Mouse (Mus musculus): ENCODE measurements around the gene Gm10318. TPM values are rescaled to one million over a fixed set of nuclear protein-coding genes. Genes with fewer than 3 reads are reported as not detected.

The Gm10318 gene
- total RNA-seq, 1 experiment, result not detected

DNA sequence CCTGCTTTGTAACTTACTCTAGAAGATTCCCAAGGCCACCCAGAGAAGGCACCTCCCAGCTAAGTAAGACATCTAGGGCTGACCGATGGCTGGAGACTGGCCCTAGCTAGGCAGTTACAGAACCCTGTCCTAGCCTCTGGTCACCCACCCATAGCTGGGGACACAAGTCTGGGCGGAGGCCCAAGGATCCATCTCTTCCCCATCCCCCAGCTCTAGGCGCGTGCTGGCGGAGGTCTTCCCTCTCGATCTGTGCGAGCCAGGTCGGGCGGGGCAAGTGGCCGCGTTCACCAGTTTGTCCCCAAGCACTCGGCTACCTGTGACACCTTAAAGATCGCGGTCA, 49.2 kb downstream of the Gm10318 start:
- peaks cover 9% of the 10 kb centered on the region; the same call in 1 of the 2 replicates for H3K36me3 ChIP-seq (ENCODE audit: control insufficient read depth, insufficient read depth, low read length, poor library complexity, severe bottlenecking)
- H3K4me3 ChIP-seq (ENCODE audit: insufficient read depth in 1 of 2, low read depth in 1 of 2, low read length in 2 of 2, poor library complexity in 1 of 2, severe bottlenecking in 1 of 2), result peak overlapping the region; percentile 85 to 95
- TF ChIP-seq HCFC1 (IDR thresholded peaks at IDR 0.05; ENCODE audit: borderline replicate concordance, insufficient read depth, low read length) (no peak), CHD2 (IDR thresholded peaks at IDR 0.05; ENCODE audit: low read depth, low read length) (no peak), ZC3H11A (IDR thresholded peaks at IDR 0.05; ENCODE audit: borderline replicate concordance, low read depth, low read length) (no peak), MAFK (IDR thresholded peaks at IDR 0.05; ENCODE audit: insufficient read depth, low read depth, low read length) (no peak), ZNF384 (IDR thresholded peaks at IDR 0.05; ENCODE audit: low read depth, low read length) (no peak)
- in situ Hi-C loops (cut with MboI; ENCODE audit: low sequenced_read_pairs in 2 of 2, unreplicated experiment in 2 of 2), result no loop called here
- H3K27ac ChIP-seq (ENCODE audit: insufficient read depth, low read depth, low read length, poor library complexity, severe bottlenecking), result no peak overlapping the region
- no peaks in the 10 kb centered on the region for H3K9me3 ChIP-seq (ENCODE audit: control insufficient read depth, insufficient read depth, low read depth, low read length)
- peaks cover 0 to 3% of the 10 kb centered on the region in 2 experiments; a peak in 2 of 4 replicates for H3K4me1 ChIP-seq (ENCODE audit: control insufficient read depth in 2 of 2, insufficient read depth in 2 of 2, low read length in 2 of 2, poor library complexity in 1 of 2)
- no peak for DNase-seq (ENCODE audit: low read depth, low spot score)
- H3K9ac ChIP-seq (ENCODE audit: insufficient read depth, low read depth, low read length, poor library complexity, severe bottlenecking), result peak overlapping the region; percentile 91

DNA sequence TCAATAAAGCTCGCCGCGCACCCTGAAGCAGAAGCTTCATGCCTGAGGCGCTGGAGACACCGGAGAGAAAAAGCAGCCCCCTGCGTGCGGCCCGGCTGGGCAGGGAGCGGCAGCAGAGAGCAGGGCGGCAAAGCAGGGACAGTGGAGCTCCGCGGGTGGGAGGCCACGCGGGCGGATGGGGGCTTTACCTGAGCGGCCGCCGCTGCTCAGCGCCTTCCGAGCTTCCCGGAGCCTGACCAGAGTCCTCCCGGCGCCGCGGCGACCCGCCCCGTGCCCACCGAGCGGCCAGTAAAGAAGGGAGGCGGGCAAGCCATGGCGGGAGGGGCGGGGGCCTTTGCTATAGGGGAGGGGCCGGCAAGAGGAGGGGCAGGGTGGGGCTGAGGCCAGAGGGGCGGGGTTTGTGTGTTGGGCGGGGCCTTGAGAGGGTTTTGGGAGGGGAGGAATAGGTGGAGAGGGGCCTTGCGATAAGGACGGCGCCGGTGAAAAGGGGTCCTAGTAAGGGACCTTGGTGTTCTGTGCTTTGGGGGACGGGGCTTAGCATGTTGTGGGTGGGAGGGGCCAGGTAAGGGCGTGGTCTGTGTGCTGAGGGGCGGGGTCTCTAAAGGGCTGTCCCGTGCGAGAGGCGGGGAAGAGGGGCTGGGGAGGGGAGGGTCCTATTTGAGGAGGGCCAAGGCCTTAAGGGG, 49.7 kb downstream of the Gm10318 start, which contains the start of gene Lrrc3:
Gene Lrrc3, minus strand, starts transcription at position 326 of the 683 bp plus-strand sequence.
- Histone ChIP-seq H3K4me3 (ENCODE audit: insufficient read depth in 1 of 2, low read depth in 1 of 2, low read length in 2 of 2, poor library complexity in 1 of 2, severe bottlenecking in 1 of 2) (peak within 1 kb of the TSS; percentile 85 to 95), H3K9me3 (ENCODE audit: control insufficient read depth, insufficient read depth, low read depth, low read length) (no peaks in the 10 kb centered on the region), H3K27ac (ENCODE audit: insufficient read depth, low read depth, low read length, poor library complexity, severe bottlenecking) (peak within 1 kb of the TSS; percentile 81), H3K4me1 (ENCODE audit: control insufficient read depth in 2 of 2, insufficient read depth in 2 of 2, low read length in 2 of 2, poor library complexity in 1 of 2) (peaks cover 0 to 3% of the 10 kb centered on the region in 2 experiments; a peak in 2 of 4 replicates), H3K36me3 (ENCODE audit: control insufficient read depth, insufficient read depth, low read length, poor library complexity, severe bottlenecking) (peaks cover 9% of the 10 kb centered on the region; the same call in 1 of the 2 replicates), H3K9ac (ENCODE audit: insufficient read depth, low read depth, low read length, poor library complexity, severe bottlenecking) (peak within 1 kb of the TSS; percentile 91)
- TF ChIP-seq MAFK (IDR thresholded peaks at IDR 0.05; ENCODE audit: insufficient read depth, low read depth, low read length) (no peak), ZC3H11A (IDR thresholded peaks at IDR 0.05; ENCODE audit: borderline replicate concordance, low read depth, low read length) (no peak), HCFC1 (IDR thresholded peaks at IDR 0.05; ENCODE audit: borderline replicate concordance, insufficient read depth, low read length) (no peak), ZNF384 (IDR thresholded peaks at IDR 0.05; ENCODE audit: low read depth, low read length) (no peak), CHD2 (IDR thresholded peaks at IDR 0.05; ENCODE audit: low read depth, low read length) (no peak)
- DNase-seq (ENCODE audit: low read depth, low spot score), result peak; percentile 70
- in situ Hi-C loops (cut with MboI; ENCODE audit: low sequenced_read_pairs in 2 of 2, unreplicated experiment in 2 of 2), result no loop called here

DNA sequence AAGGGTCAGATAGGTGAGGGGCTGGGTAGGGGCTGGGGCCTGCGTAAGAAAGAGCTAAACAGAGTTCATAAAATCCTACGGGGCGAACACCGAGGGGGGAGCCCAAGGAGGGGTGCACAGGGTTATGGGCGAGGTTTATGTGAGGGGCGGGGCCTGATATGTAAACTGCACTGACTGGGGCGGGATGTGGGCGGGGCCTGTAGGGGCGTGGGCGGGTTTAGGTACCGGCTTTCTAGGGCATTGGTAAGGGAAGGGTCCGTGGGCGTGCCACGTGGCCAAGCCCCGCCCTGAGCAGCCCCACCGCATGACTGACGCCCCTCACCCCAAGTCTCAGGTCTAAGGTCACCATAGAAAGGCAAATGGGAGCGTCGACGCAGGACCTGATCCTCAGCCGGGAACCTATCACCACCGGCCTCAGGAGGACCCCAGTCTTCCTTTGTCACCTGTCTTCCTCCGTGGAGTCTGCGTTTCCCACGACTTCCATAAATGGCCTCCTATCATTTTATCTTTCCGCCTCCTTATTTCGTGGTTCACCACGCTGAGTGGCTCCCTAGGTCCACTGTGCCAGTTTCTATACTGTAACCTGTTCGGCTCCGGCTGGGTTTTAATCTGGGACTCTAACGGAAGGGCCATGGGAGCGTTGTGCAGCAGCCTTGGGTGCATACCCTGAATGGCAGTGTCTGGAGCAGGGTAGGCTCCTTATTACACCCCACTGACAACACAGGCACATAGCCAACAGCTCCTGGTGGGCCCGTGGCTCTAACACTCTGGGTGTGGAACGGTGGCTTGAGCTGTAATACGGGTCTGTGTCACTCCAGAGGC, 50.4 kb downstream of the Gm10318 start:
- H3K27ac ChIP-seq (ENCODE audit: insufficient read depth, low read depth, low read length, poor library complexity, severe bottlenecking), result peak overlapping the region; percentile 81
- H3K4me1 ChIP-seq (ENCODE audit: control insufficient read depth in 2 of 2, insufficient read depth in 2 of 2, low read length in 2 of 2, poor library complexity in 1 of 2), result peaks cover 0 to 3% of the 10 kb centered on the region in 2 experiments; a peak in 2 of 4 replicates
- peak; percentile 83 for DNase-seq (ENCODE audit: low read depth, low spot score)
- peak overlapping the region; percentile 77 for H3K9ac ChIP-seq (ENCODE audit: insufficient read depth, low read depth, low read length, poor library complexity, severe bottlenecking)
- peak overlapping the region; percentile 85 to 95 for H3K4me3 ChIP-seq (ENCODE audit: insufficient read depth in 1 of 2, low read depth in 1 of 2, low read length in 2 of 2, poor library complexity in 1 of 2, severe bottlenecking in 1 of 2)
- peaks cover 9% of the 10 kb centered on the region; the same call in 1 of the 2 replicates for H3K36me3 ChIP-seq (ENCODE audit: control insufficient read depth, insufficient read depth, low read length, poor library complexity, severe bottlenecking)
- TF ChIP-seq ZNF384 (IDR thresholded peaks at IDR 0.05; ENCODE audit: low read depth, low read length), result no peak
- TF ChIP-seq ZC3H11A (IDR thresholded peaks at IDR 0.05; ENCODE audit: borderline replicate concordance, low read depth, low read length), result no peak
- no peak for TF ChIP-seq HCFC1 (IDR thresholded peaks at IDR 0.05; ENCODE audit: borderline replicate concordance, insufficient read depth, low read length)
- no peak for TF ChIP-seq MAFK (IDR thresholded peaks at IDR 0.05; ENCODE audit: insufficient read depth, low read depth, low read length)
- TF ChIP-seq CHD2 (IDR thresholded peaks at IDR 0.05; ENCODE audit: low read depth, low read length), result no peak
- H3K9me3 ChIP-seq (ENCODE audit: control insufficient read depth, insufficient read depth, low read depth, low read length), result no peaks in the 10 kb centered on the region
- in situ Hi-C loops (cut with MboI; ENCODE audit: low sequenced_read_pairs in 2 of 2, unreplicated experiment in 2 of 2), result no loop called here

Other genes starting within 250 kb of the Gm10318 start
- gene Sumo3, start 246.8 kb upstream of the Gm10318 start, total RNA-seq (2012; rRNA removed), result 139 and 148 TPM in 2 replicates
- 1.7 and 5.4 TPM in 2 replicates for gene Gm49325, start 246.7 kb upstream of the Gm10318 start, total RNA-seq (2012; rRNA removed)
- 21.2 and 32.7 TPM in 2 replicates for gene Ube2g2, start 230.6 kb upstream of the Gm10318 start, total RNA-seq (2012; rRNA removed)
- gene Tspear, start 166.3 kb upstream of the Gm10318 start, total RNA-seq (2012; rRNA removed), result 0.49 and 0.90 TPM in 2 replicates
- gene Gm19402, start 162.1 kb upstream of the Gm10318 start, total RNA-seq (2012; rRNA removed), result not detected in 2 replicates
- not detected in 2 replicates for gene Gm9508, start 155.6 kb upstream of the Gm10318 start, total RNA-seq (2012; rRNA removed)
- gene Gm10272, start 146.2 kb upstream of the Gm10318 start, total RNA-seq (2012; rRNA removed), result not detected in 2 replicates
- gene Gm10024, start 141.4 kb upstream of the Gm10318 start, total RNA-seq (2012; rRNA removed), result not detected in 2 replicates
- gene Gm10142, start 137.1 kb upstream of the Gm10318 start, total RNA-seq (2012; rRNA removed), result not detected in 2 replicates
- not detected in 2 replicates for gene Krtap12-1, start 132.3 kb upstream of the Gm10318 start, total RNA-seq (2012; rRNA removed)
- not detected in 2 replicates for gene Gm10100, start 126.4 kb upstream of the Gm10318 start, total RNA-seq (2012; rRNA removed)
- gene Gm18596, start 110.2 kb upstream of the Gm10318 start, total RNA-seq (2012; rRNA removed), result not detected in 2 replicates
- not detected in 2 replicates for gene Gm9736, start 101.5 kb upstream of the Gm10318 start, total RNA-seq (2012; rRNA removed)
- gene Gm3233, start 93.2 kb upstream of the Gm10318 start, total RNA-seq (2012; rRNA removed), result not detected in 2 replicates
- not detected in 2 replicates for gene Gm3238, start 81.5 kb upstream of the Gm10318 start, total RNA-seq (2012; rRNA removed)
- gene Gm7138, start 75.9 kb upstream of the Gm10318 start, total RNA-seq (2012; rRNA removed), result not detected in 2 replicates
- not detected in 2 replicates for gene Gm3250, start 70.3 kb upstream of the Gm10318 start, total RNA-seq (2012; rRNA removed)
- not detected in 2 replicates for gene Gm7137, start 64.7 kb upstream of the Gm10318 start, total RNA-seq (2012; rRNA removed)
- not detected in 2 replicates for gene Gm9639, start 57.8 kb upstream of the Gm10318 start, total RNA-seq (2012; rRNA removed)
- gene Gm19668, start 53.7 kb upstream of the Gm10318 start, total RNA-seq (2012; rRNA removed), result not detected in 2 replicates
- gene Gm9507, start 41.0 kb upstream of the Gm10318 start, total RNA-seq (2012; rRNA removed), result not detected in 2 replicates
- gene Gm2696, start 38.2 kb upstream of the Gm10318 start, total RNA-seq (2012; rRNA removed), result not detected in 2 replicates
- gene Krtap10-4, start 25.8 kb upstream of the Gm10318 start, total RNA-seq (2012; rRNA removed), result not detected in 2 replicates
- gene Krtap10-10, start 16.9 kb upstream of the Gm10318 start, total RNA-seq (2012; rRNA removed), result not detected in 2 replicates
- gene Gm36176, start 6.1 kb upstream of the Gm10318 start, total RNA-seq (2012; rRNA removed), result not detected in 2 replicates
- not detected in 2 replicates for gene Gm3285, start 9.1 kb downstream of the Gm10318 start, total RNA-seq (2012; rRNA removed)
- 2.5 and 4.1 TPM in 2 replicates for gene Lrrc3, start 49.7 kb downstream of the Gm10318 start, total RNA-seq (2012; rRNA removed)
- gene Trpm2, start 117.7 kb downstream of the Gm10318 start, total RNA-seq (2012; rRNA removed), result 0.54 and 0.63 TPM in 2 replicates
- gene 1810043G02Rik, start 125.7 kb downstream of the Gm10318 start, total RNA-seq (2012; rRNA removed), result 7.1 and 8.4 TPM in 2 replicates
- 138 and 230 TPM in 2 replicates for gene Pfkl, start 157.2 kb downstream of the Gm10318 start, total RNA-seq (2012; rRNA removed)
- 328 and 388 TPM in 2 replicates for gene Dnmt3l, start 189.1 kb downstream of the Gm10318 start, total RNA-seq (2012; rRNA removed)
- gene Aire, start 190.8 kb downstream of the Gm10318 start, total RNA-seq (2012; rRNA removed), result 68.3 and 88.3 TPM in 2 replicates
- 30.5 and 31.7 TPM in 2 replicates for gene Icosl, start 216.4 kb downstream of the Gm10318 start, total RNA-seq (2012; rRNA removed)

Measured in ES-E14 (cell line).